Mouse (Mus musculus) liver, embryonic 16.5 days (tissue): ENCODE results near the gene Gm45618. TPM values are rescaled to one million over a fixed set of nuclear protein-coding genes. Genes with fewer than 3 reads are reported as not detected.

Experiments
- ATAC-seq: fragments of 200-750 bp; cut with Nextera tagmentation; 2 replicates; pipeline ENCODE4 v1.8.0; 2017; ENCODE audit warnings: low read depth, mild to moderate bottlenecking, moderate number of reproducible peaks, moderate library complexity
- H3K27ac ChIP-seq: fragments of 300-500 bp; sonication (generic); 2 replicates; pipeline ENCODE4 v1.5.1; 2014; ENCODE audit warnings: mild to moderate bottlenecking, low read length
- H3K27me3 ChIP-seq: fragments of 300-500 bp; sonication (generic); 2 replicates; pipeline ENCODE4 v1.6.1; 2014; ENCODE audit warnings: low read depth, low read length, mixed read lengths; ENCODE audit not compliant: control insufficient read depth, insufficient read depth
- H3K36me3 ChIP-seq: fragments of 300-500 bp; sonication (generic); 2 replicates; pipeline ENCODE4 v1.6.1; 2014; ENCODE audit warnings: mild to moderate bottlenecking; ENCODE audit not compliant: control insufficient read depth, insufficient read depth
- H3K4me1 ChIP-seq: fragments of 300-500 bp; sonication (generic); 2 replicates; pipeline ENCODE4 v1.6.1; 2014; ENCODE audit warnings: low read depth, low read length, mixed read lengths; ENCODE audit not compliant: control insufficient read depth
- H3K4me2 ChIP-seq: fragments of 300-500 bp; sonication (generic); 2 replicates; pipeline ENCODE4 v1.6.1; 2014; ENCODE audit warnings: low read depth, low read length, mixed read lengths
- H3K4me3 ChIP-seq: fragments of 300-500 bp; sonication (generic); 2 replicates; pipeline ENCODE4 v1.5.1; 2014; ENCODE audit warnings: low read depth, mild to moderate bottlenecking, low read length
- H3K9ac ChIP-seq: fragments of 300-500 bp; sonication (generic); 2 replicates; pipeline ENCODE4 v1.6.1; 2014; ENCODE audit warnings: low read depth, low read length
- H3K9me3 ChIP-seq: fragments of 300-500 bp; sonication (generic); replicated peaks from 2 replicates; pipeline ENCODE4 v1.6.1; 2016; ENCODE audit warnings: low read length; ENCODE audit not compliant: control insufficient read depth
- WGBS: fragments of 180-500 bp; shearing (Covaris S2); extraction: QIAGEN DNeasy Blood & Tissue Kit; methylation state at CpG from one replicate; pipeline ENCODE4 v1.1.7; 2014; ENCODE audit not compliant: insufficient replicate concordance; 5-methylcytosine and 5-hydroxymethylcytosine counted together
- polyA plus RNA-seq: library from polyadenylated mRNA; unstranded; fragments of >200 nt; fragmentation: Nextera tagmentation; extraction: Ambion mirVana; gene quantifications from 2 replicates; pipeline ENCODE4 v1.2.1, GENCODE M21; 2015

The Gm45618 gene
- polyA plus RNA-seq, 1 experiment from 2014 or later: not detected

GRCm38 (mm10) chr7:142088886-142089285 is 31.6 kb downstream of the Gm45618 start:
- WGBS: 9% methylated on average over 5 of the region's 5 CpGs
- Histone ChIP-seq H3K4me2 (no peak overlapping the region; the same call in 1 of the 2 replicates), H3K36me3 (no peaks in the 10 kb centered on the region; the same call in 1 of the 2 replicates), H3K27ac (peak overlapping the region; percentile 96), H3K4me3 (no peak overlapping the region), H3K9ac (peak overlapping the region; percentile 62), H3K4me1 (peaks cover 80% of the 10 kb centered on the region), H3K9me3 (no peaks in the 10 kb centered on the region), H3K27me3 (peaks cover 34% of the 10 kb centered on the region)
- ATAC-seq: peak; percentile 28

GRCm38 (mm10) chr7:142087069-142087652 is 33.4 kb downstream of the Gm45618 start:
- WGBS: 50% methylated on average over 1 of the region's 1 CpGs
- H3K9me3 ChIP-seq: no peaks in the 10 kb centered on the region
- H3K27ac ChIP-seq: peak overlapping the region; percentile 96
- H3K9ac ChIP-seq: peak overlapping the region; percentile 62
- H3K4me2 ChIP-seq: peak overlapping the region; percentile 66
- H3K4me1 ChIP-seq: peaks cover 64% of the 10 kb centered on the region
- peak overlapping the region; percentile 20 for H3K4me3 ChIP-seq
- peaks cover 7% of the 10 kb centered on the region; the same call in 1 of the 2 replicates for H3K36me3 ChIP-seq
- ATAC-seq: peak; percentile 98
- H3K27me3 ChIP-seq: peaks cover 34% of the 10 kb centered on the region

GRCm38 (mm10) chr7:142086159-142086905 is 34.2 kb downstream of the Gm45618 start:
- Histone ChIP-seq H3K27ac (peak overlapping the region; percentile 96), H3K4me1 (peaks cover 60% of the 10 kb centered on the region), H3K36me3 (peaks cover 9% of the 10 kb centered on the region; the same call in 1 of the 2 replicates), H3K9me3 (no peaks in the 10 kb centered on the region), H3K9ac (peak overlapping the region; percentile 58), H3K4me2 (peak overlapping the region; percentile 66), H3K4me3 (peak overlapping the region; percentile 20; the same call in 1 of the 2 replicates), H3K27me3 (peaks cover 40% of the 10 kb centered on the region)
- 51% methylated on average over 4 of the region's 4 CpGs for WGBS
- 0 out of 2 replicates have a peak, but pooled peaks have one; percentile 20 for ATAC-seq

- peaks cover 54% of the 10 kb centered on the region for H3K27me3 ChIP-seq
- H3K36me3 ChIP-seq: peaks cover 9% of the 10 kb centered on the region; the same call in 1 of the 2 replicates
- H3K27ac ChIP-seq: 0 out of 2 replicates have a peak overlapping the region, but pooled peaks have one; percentile 96
- peaks cover 57% of the 10 kb centered on the region for H3K4me1 ChIP-seq
- no peak overlapping the region for H3K4me3 ChIP-seq
- no peak for ATAC-seq
- H3K4me2 ChIP-seq: no peak overlapping the region
- WGBS: 61% methylated on average over 3 of the region's 3 CpGs
- peak overlapping the region; percentile 3; the same call in 1 of the 2 replicates for H3K9ac ChIP-seq
- H3K9me3 ChIP-seq: no peaks in the 10 kb centered on the region
Observed at GRCm38 (mm10) chr7:142084820-142085219, 35.7 kb downstream of the Gm45618 start.

GRCm38 (mm10) chr7:142084395-142084794 is 36.1 kb downstream of the Gm45618 start:
- Histone ChIP-seq H3K9me3 (no peaks in the 10 kb centered on the region), H3K27ac (no peak overlapping the region), H3K27me3 (peaks cover 56% of the 10 kb centered on the region), H3K4me3 (no peak overlapping the region), H3K4me2 (no peak overlapping the region), H3K36me3 (peaks cover 9% of the 10 kb centered on the region; the same call in 1 of the 2 replicates), H3K4me1 (peaks cover 53% of the 10 kb centered on the region), H3K9ac (no peak overlapping the region)
- no peak for ATAC-seq
- 24% methylated on average over 5 of the region's 5 CpGs for WGBS

GRCm38 (mm10) chr7:142083588-142084317 is 36.8 kb downstream of the Gm45618 start:
- Histone ChIP-seq H3K9me3 (no peaks in the 10 kb centered on the region), H3K4me2 (no peak overlapping the region), H3K9ac (no peak overlapping the region), H3K27ac (no peak overlapping the region), H3K4me3 (no peak overlapping the region), H3K36me3 (peaks cover 9% of the 10 kb centered on the region; the same call in 1 of the 2 replicates), H3K27me3 (peaks cover 62% of the 10 kb centered on the region), H3K4me1 (peaks cover 46% of the 10 kb centered on the region)
- WGBS: 35% methylated on average over 12 of the region's 12 CpGs
- no peak for ATAC-seq

- H3K4me3 ChIP-seq: no peak overlapping the region
Observed at GRCm38 (mm10) chr7:142082607-142083006, 37.9 kb downstream of the Gm45618 start.

GRCm38 (mm10) chr7:142082179-142082578 is 38.4 kb downstream of the Gm45618 start:
- Histone ChIP-seq H3K9ac (no peak overlapping the region), H3K4me3 (no peak overlapping the region), H3K9me3 (no peaks in the 10 kb centered on the region), H3K27ac (no peak overlapping the region), H3K4me1 (peaks cover 31% of the 10 kb centered on the region), H3K4me2 (no peak overlapping the region), H3K36me3 (peaks cover 9% of the 10 kb centered on the region; the same call in 1 of the 2 replicates), H3K27me3 (peaks cover 74% of the 10 kb centered on the region)
- WGBS: 9% methylated on average over 38 of the region's 38 CpGs
- ATAC-seq: no peak

More at GRCm38 (mm10) chr7:142082607-142083006, 37.9 kb downstream of the Gm45618 start:
- Histone ChIP-seq H3K4me1 (peaks cover 35% of the 10 kb centered on the region), H3K9ac (no peak overlapping the region), H3K36me3 (peaks cover 9% of the 10 kb centered on the region; the same call in 1 of the 2 replicates), H3K27me3 (peaks cover 72% of the 10 kb centered on the region), H3K9me3 (no peaks in the 10 kb centered on the region), H3K27ac (no peak overlapping the region), H3K4me2 (no peak overlapping the region)
- 38% methylated on average over 16 of the region's 16 CpGs for WGBS
- no peak for ATAC-seq
